Mouse (Mus musculus) left cerebral cortex, postnatal 10 days (tissue): ENCODE data around the gene Ube2h. TPM values are rescaled to one million over a fixed set of nuclear protein-coding genes. Genes with fewer than 3 reads are reported as not detected.
"Not testable (repeated sequence)": the region's sequence is repeated elsewhere in the genome, so short reads cannot be mapped to it uniquely, and the experiment has no call there.

ENCODE experiments used
- DNase-seq, 2 experiments: peaks; one replicate each; pipeline ENCODE4 v3.0.0; 2021 to 2022; ENCODE audit warnings: low spot score in 2 of 2, mixed read lengths in 1 of 2; ENCODE audit errors: extremely low spot score in 1 of 2
- intact Hi-C: fragments of 180-260 bp; cut with DNase I; formaldehyde crosslinking; loops from one replicate; pipeline ENCODE4 v1.15.1; 2025
- total RNA-seq, 2 experiments: library from RNA; stranded (reverse); gene quantifications; 2 replicates each; pipeline ENCODE4 v1.2.3; 2021

Ube2h gene
- 10 to 100 TPM; 92.0 to 93.9 TPM for total RNA-seq

- intact Hi-C loops = no loop called here
- peak; percentile 98 to 99 for DNase-seq
These were observed at the start of gene Ube2h for GRCm38 (mm10) chr6:30304399-30304917. TSS of gene Ube2h (minus strand) at chr6:30304539.

GRCm38 (mm10) chr6:30353661-30354060, 49.3 kb upstream of the Ube2h start:
- intact Hi-C loops = no loop called here
- no peak for DNase-seq

GRCm38 (mm10) chr6:30352762-30353161, 48.4 kb upstream of the Ube2h start:
- intact Hi-C loops = no loop called here
- no peak for DNase-seq

GRCm38 (mm10) chr6:30351290-30351689, 47.0 kb upstream of the Ube2h start:
- DNase-seq = no peak
- intact Hi-C loops = no loop called here

GRCm38 (mm10) chr6:30347288-30347801, 43.0 kb upstream of the Ube2h start:
- no peak for DNase-seq
- intact Hi-C loops = no loop called here

GRCm38 (mm10) chr6:30346737-30347136, 42.4 kb upstream of the Ube2h start:
- intact Hi-C loops = no loop called here
- no peak for DNase-seq

GRCm38 (mm10) chr6:30344032-30344431, 39.7 kb upstream of the Ube2h start:
- no peak for DNase-seq
- intact Hi-C loops = no loop called here

- no peak for DNase-seq
- intact Hi-C loops = no loop called here
These were observed 36.0 kb upstream of the Ube2h start for GRCm38 (mm10) chr6:30340231-30340873.

GRCm38 (mm10) chr6:30336912-30337311, 32.6 kb upstream of the Ube2h start:
- intact Hi-C loops = no loop called here
- peak in 1 of 2 experiments; percentile 90 for DNase-seq

GRCm38 (mm10) chr6:30332262-30332661, 27.9 kb upstream of the Ube2h start:
- intact Hi-C loops = no loop called here
- no peak for DNase-seq

- DNase-seq = no peak
- intact Hi-C loops = no loop called here
These were observed 26.4 kb upstream of the Ube2h start for GRCm38 (mm10) chr6:30330706-30331105.

- intact Hi-C loops = no loop called here
- no peak for DNase-seq
These were observed 21.7 kb upstream of the Ube2h start for GRCm38 (mm10) chr6:30325932-30326501.

GRCm38 (mm10) chr6:30321002-30321401, 16.7 kb upstream of the Ube2h start:
- intact Hi-C loops = no loop called here
- DNase-seq = no peak

- no peak for DNase-seq
- intact Hi-C loops = no loop called here
These were observed 14.9 kb upstream of the Ube2h start for GRCm38 (mm10) chr6:30319216-30319615.

- DNase-seq = no peak
- intact Hi-C loops = no loop called here
These were observed 7.7 kb upstream of the Ube2h start for GRCm38 (mm10) chr6:30312006-30312405.

- intact Hi-C loops = no loop called here
- DNase-seq = no peak
These were observed 4.4 kb upstream of the Ube2h start for GRCm38 (mm10) chr6:30308751-30309150.

- intact Hi-C loops = no loop called here
- no peak for DNase-seq
These were observed 3.4 kb upstream of the Ube2h start for GRCm38 (mm10) chr6:30307691-30308090.

- intact Hi-C loops = not testable (repeated sequence)
- peak in 1 of 2 experiments; percentile 78 for DNase-seq
These were observed 454 bp downstream of the Ube2h start for GRCm38 (mm10) chr6:30303771-30304398.

GRCm38 (mm10) chr6:30302781-30303631, 1.3 kb downstream of the Ube2h start:
- intact Hi-C loops = no loop called here
- DNase-seq = peak in 1 of 2 experiments; percentile 69
